8 mouse cellular contexts compared by ENCODE assay signal in genomic region chr7:34671911-34672310, GRCm38 (mm10).
DNase-seq lines count a peak whose midpoint lies in the region.

No protein-coding gene starts in this region.

- DNase-seq in R1 (ENCODE audit: low read depth, low spot score), result peak; percentile 87
- peak; percentile 78 for DNase-seq in cerebellum, adult 9-11 months
- DNase-seq in frontal cortex, postnatal 25 days (ENCODE audit: low spot score in 2 of 2), result peak; percentile 94 to 95
- peak; percentile 82 for DNase-seq in hindlimb bud, embryonic 11.5 days (ENCODE audit: extremely low spot score, low read depth, low spot score)
- peak; percentile 82 for DNase-seq in left cerebral cortex, adult 11 months (ENCODE audit: low spot score)
- peak; percentile 94 for DNase-seq in lung, postnatal 36 days
- peak; percentile 88 for DNase-seq in retina, postnatal 1 day
- peak; percentile 71 to 74 for DNase-seq in thymus, postnatal 36 days

Comparison
In these comparisons a context has a peak if more than half of its experiments do, and no peak if none do; other contexts are left out.
1. Peak in every context shown above with its lines: DNase-seq.